Mouse (Mus musculus): ENCODE results near the gene Tcap. TPM values are rescaled to one million over a fixed set of nuclear protein-coding genes. Genes with fewer than 3 reads are reported as not detected.

The Tcap gene
- total RNA-seq, 2 experiments from 2014 or later: 3,864 to 4,194 TPM

DNA sequence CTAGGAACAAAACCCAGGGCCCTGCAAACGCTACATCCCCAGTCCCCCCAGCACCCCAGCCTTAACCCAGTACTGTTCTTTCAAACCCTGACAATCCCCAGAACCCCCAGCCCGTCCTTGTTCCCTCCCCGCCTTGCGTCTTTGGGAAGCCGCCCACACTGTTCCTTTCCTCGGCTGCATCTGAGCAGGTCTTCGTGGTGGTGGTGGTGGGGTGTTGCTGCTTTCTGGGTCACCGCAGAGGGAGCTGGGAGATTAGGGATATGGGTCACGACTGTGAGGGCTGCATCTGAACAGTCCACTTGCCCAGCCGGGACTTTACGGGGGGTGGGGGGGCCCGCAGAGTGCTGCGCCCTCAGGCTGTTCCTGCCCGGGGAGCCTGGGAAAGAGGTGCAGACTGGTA, 29.2 kb upstream of the Tcap start:
- no peak for DNase-seq (ENCODE audit: low spot score)

DNA sequence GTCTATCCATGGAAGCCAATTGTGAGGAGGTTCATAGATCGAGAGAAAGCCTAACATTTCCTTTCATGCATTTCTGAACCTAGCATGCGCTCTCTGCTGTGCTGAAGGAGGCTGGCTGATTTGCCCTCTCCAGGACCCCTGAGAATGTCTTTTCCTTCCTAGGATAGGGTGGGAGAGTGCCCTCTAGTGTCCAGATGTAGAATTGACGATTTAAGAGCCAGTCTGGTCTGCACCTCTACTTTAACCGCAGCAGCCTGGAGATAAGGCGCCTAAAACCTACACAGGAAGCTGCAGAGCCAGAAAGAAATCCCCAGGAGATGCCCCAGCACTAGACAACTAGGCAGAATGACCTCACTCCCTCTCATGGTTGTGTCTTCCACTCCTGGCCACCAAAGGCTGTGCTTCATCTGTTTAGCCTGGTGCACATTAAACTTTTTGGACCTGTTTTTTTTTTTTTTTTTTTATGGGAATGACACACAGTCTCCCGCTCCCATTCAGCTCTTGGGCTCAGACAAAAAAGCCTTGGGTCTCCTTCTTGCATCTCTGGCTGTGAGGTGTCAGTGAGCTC, 27.8 kb upstream of the Tcap start:
- DNase-seq (ENCODE audit: low spot score): no peak

DNA sequence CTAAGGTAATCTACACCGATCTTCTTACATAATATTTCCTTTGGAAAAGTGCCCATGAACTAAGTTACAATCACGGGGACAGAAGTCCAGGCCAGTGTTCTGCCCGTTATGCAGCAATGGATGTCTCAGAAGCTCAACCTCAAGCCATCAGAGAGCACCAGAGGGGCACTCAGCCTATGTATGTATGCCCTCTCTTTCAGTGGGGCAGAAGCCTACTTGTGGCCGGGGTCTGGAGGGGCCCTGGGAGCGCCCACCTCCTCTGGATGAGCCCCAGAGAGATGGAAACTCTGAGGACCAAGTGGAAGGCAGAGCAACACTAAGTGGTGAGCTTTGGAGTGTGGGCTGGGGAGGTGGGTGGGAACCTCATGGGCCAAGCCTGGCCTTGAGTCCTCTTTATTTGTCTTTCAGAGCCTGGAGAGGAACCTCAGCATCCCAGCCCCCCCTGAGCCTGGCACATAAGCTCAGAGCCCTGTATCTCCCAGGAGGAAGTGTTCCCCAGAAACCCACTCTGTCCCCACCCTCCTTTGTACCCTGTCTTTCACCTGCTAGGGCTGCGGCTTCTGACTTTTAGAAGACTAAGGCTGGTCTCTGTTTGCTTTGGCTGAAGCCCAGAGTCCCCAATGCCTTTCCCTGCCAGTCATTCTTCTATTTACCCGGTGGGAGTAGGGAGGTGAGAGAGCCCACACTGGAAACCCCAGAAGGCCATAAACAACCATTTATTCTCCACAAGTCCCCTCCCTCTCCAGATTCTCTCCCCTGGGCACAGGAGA, 26.8 kb upstream of the Tcap start:
- DNase-seq (ENCODE audit: low spot score): no peak

DNA sequence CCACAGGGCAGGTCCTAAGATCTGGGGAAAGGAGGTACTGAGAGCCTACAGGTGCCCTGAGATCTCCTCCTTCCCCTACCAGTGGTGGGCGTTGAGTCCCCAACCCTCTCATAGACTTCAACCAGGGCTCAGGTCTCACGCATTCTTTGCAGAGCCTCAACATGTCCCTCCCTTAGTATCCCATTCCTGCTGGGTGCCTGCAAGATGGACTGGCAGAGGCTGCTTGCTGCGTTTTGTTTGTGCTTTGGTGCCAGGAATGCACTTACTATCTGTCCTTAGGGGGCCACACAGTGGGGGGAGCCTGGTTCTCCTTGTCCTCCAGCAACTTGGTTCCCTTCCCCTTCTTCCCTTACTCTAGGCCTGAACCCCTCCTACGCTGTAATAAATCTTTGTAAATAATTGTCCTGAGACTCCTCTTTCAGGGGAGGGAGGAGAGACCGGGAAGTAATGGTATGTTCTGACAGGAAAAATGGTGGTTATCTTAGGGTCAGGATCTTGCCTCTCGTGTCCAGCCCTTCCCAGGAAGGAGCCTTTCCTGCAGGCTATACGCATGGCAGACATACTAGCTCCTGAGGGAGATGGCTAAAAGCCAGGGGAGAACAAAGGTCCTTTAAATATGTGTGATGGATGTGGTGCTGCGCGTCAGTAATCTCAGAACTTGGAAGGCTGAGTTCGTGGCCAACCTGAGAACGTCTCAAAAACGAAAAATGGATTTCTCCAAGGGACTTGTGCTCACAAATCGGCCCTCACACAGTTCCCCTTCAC, 26.0 kb upstream of the Tcap start:
- no peak for DNase-seq (ENCODE audit: low spot score)

DNA sequence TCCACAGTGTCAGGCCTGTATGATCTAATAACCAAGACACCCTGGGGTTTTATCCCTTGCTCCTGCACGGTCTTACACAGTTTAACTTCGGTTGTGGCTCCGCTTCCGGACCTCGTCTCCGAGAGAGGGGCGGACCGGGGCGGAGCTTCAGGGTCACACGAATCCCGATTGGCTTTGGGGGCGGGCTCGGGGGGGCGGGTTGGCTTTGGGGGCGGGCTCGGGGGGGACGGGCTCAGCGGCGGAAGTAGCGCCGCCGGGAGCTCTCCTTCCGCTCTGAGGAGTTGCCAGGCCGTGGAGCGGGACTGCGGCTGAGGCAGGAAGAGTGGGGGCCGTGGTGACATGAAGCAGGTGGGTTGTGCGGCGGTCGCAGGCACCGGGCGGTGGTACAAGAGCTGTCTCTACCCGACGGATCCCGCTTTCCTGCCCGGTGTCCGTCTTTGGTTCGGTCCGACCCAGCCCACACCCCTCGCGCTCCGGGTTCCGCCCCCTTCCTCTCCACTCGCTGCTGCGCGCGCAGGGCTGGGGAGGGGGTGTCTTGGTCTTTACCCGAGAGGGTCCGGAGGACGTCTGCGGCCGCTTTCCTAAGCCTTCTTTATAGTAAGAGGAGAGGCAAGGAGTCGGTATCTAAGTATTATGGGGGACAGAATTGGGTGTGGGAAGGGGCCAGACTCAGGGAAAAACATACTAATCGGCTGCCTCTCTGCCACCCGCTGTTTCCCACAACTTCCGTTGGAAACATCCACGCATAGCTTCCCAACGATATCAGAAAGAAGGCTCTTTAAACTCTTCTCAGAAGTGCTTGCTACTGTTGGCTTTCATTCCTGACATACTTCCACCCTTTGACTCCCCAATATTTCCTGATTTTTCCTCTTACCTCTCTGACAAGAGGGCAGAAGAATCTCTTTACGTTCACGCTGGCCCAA, 25.2 kb upstream of the Tcap start, which contains the start of gene Stard3:
Gene Stard3, plus strand, starts transcription at position 208 of the 923 bp plus-strand sequence.
- DNase-seq (ENCODE audit: low spot score): peak; percentile 91

DNA sequence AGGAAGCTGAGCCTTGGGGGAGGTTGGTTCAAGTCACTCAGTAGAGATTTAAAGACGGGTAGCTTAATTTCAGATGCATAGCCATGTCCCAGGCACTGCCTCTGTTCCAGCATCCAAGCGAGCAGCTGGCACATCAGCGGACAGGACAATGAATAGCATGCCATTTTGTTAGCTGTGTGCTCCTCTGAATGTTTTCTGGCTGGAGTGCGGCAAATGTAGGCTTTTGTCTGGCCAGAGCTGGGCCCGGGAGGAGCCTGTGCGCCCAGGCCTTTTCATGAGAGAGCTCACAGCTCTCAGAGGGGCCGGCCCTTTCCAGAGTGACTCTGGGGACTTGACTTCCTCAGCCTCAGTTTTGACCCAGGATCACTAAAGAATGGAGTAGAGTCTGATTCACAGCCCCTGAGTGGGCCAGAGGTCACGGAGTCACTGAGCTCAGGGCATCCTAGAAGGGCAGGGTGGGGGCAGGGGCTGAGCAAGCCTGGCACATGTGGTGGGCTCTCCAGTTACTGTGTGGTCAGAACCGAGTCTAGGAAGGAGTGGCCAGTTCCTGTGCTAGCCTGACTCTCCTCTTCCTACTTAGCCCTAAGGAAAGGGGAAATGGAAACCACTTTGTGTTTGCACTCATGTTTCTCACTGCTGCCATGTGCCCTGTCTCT, 22.6 kb upstream of the Tcap start:
- DNase-seq (ENCODE audit: low spot score): no peak

DNA sequence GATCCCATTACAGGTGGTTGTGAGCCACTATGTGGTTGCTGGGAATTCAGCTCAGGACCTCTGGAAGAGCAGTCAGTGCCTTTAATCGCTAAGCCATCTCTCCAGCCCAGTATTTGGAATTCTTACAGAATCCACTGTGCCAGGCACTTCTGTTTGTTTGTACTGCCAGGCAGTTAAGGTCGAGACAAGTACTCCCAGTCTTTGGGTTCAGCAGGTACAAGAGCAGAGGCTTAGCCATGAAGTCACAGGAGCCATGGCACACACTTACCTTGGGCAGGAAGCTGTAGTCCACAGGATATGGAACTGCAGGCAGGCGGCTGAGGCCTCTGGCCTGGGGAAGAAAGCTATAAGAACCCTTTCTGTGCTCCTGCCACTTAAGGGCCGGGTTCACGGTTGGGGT, 19.8 kb upstream of the Tcap start:
- DNase-seq (ENCODE audit: low spot score): no peak

DNA sequence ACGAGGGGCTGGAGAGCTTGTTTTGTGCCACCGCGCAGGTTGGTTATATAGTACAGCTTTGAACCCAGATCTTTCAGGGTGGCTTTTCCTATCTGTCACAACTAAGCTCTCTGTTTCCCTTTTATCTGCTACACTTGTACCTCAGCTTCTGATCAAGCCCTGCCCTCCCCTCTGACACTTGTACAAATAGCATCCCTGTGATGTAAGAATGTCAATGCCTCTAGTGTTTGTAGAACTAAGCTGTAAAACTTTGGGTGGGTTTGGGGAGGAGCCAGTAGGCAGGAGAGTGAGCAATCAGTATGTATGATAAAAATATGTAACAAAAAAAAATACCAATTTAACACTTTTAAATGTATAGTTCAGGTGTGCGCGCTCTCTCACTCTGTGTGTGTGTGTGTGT, 19.2 kb upstream of the Tcap start:
- DNase-seq (ENCODE audit: low spot score): no peak

DNA sequence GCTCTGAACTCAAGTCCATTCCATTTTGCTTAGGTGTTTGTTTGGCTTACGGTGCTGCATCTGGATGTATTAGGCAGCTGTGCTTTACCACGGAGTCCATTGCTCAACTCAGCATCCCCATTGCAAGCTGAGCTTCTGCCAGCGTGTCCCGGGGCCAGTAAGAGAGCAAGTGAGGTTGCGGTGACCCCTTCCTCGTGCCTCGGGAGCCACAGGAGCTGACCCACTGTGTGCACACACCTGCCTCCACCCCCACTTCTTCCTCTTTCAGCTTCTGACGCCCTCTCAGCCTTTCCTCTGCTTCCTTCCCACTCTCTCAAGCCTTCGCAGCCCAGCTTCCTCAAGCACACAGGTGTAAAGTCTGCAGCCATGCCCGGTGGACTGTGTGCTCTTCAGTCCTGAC, 17.3 kb upstream of the Tcap start:
- no peak for DNase-seq (ENCODE audit: low spot score)

DNA sequence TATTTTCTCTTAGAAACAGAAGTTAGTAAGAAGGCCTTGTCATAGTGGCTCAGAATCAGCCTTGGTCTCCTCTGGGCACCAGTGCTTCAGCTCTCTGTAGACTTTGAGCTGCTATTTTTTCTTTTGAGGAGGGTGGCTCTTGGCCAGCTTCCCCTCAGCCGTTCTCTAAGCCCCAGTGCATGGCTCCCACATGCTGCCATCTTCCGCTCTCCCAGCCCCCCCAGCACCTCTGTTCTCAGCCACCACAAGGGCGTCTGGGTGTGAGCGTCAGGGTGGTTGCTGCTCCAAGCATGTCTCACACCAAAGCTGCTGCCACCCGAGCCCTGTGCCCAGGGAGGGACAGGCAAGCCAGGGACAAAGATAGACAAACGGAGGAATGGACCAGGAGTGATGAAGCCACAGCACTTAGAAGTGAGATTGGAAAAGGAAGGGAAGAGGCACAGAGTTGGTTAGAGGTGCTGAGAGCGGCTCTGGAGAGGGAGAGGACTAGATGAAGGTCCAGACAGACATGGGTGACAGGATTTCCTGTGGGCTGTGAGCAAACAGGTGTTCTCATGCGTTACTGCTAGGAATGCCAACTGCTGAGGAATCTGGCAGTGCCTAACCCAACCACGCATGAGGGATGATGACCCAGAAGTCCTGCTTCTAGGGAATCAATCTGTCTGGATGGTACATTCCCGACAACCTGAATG, 16.3 kb upstream of the Tcap start:
- DNase-seq (ENCODE audit: low spot score): no peak

DNA sequence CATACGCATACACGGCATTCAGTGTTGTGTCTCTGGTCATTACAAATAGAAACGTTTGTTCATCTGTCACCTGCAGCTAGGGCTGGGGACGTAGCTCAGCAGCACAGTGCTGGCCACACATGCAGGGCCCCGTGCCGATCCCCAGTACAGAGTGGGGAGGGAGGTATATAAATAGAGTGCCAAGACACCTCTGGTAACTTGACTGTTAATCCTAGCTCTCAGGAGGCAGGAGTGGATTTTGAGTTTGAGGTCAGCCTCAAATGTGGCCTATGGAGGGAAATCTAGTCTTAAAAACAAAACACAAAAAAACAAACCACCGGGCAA, 15.8 kb upstream of the Tcap start:
- DNase-seq (ENCODE audit: low spot score): no peak

DNA sequence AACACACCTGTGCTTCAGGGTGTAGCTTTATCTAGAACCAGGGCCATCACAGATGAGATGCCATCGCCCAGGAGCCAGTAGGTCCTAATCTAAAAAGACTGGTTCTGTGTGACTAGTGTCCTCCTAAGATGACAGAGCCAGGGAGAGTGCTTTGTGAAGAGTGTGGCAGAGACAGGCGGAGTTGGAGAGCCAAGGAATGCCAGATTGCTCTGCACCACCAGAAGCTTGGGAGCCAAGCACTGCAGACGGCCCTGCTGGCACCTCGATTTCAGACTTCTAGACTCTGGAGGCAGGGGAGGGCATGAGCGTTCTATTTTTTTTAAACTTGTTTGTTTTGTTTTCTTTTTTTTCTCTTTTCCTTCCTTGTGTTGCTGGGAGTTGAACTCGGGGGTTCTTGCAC, 14.3 kb upstream of the Tcap start:
- no peak for DNase-seq (ENCODE audit: low spot score)

DNA sequence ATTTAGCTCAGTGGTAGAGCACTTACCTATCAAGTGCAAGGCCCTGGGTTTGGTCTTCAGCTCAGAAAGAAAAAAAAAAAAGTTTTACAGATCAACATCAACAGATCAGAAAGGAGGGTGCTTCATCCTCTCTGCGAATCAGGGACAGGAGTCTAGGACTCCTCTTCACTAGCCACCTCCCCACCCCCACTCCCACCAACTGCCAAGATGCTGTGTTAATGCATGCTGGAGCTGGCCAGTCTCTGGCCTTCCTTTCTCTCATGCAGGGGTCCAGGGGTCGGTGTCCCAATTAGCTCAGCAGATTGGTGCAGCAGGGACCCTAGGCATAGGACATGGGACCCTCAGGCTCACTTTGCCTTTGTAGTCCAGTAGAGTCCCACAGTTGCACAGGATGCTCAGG, 13.0 kb upstream of the Tcap start:
- DNase-seq (ENCODE audit: low spot score): no peak

DNA sequence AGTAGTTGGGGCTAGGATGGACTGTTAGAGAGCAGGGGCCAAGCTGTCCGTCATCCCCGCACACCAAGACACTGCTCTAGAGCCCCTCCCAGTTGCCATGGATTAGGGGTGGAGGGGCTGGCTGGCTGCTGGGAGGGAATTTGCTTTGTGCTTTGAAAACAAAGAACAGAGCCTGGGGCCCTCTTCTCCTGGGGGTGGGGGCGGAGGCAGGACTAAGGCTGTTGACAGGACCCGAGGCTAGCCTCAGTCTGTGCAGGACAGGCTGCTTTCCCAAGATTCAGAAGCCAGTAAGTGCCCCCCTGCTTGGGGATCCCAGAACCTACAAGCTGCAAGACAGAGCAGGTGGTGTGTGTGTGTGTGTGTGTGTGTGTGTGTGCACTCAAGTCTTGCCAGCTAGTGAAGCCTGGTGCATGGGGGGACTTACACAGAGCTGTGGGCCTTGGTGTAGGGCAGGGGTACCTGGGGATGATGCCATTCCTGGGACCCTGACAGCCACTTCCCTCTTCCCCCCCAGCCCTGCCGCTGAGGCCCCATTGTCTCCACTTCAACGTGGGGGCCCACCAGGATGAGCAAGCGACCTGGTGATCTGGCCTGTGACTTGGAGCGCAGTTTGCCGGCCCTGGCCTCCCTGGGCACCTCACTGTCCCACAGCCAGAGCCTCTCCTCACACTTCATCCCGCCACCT, 11.9 kb upstream of the Tcap start:
- DNase-seq (ENCODE audit: low spot score): no peak

DNA sequence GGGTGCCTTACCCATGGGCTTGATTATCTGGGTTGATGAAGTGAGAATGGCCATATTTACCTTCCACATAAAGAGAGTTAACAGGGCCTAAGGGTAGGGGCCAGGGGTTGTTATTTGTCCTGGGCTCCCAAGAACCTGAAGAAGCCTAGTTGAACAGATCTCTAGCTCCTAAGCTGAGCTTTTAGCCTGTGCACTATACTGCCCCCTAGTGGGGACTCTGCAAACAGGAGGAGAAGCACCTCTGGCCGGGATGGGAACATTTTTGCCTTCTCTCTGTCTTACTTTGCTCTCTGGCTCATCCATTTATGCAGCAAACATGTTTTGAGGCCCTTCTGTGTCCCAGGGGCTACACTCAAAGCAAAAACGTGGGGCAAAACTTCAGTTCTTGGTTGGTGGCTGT, 11.2 kb upstream of the Tcap start:
- peak; percentile 68 for DNase-seq (ENCODE audit: low spot score)

DNA sequence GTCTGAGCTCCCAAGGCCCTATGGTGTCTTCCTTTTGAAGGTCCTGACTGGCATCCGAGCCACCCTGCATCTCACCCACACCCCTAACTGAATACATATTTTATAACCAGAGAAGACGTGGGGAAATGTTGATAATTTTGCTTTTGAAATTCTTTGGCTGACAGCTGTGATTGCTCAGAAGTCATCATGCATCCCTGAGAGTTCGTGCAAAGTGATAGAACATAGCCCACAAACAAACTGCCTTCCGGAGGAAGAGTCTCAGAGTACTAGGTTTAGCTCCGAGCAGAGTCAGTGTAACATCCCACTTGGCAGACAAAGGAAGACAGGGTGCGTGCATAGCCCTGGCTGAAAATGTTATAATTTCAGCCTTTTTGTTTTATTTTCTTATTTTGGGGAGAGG, 10.4 kb upstream of the Tcap start:
- no peak for DNase-seq (ENCODE audit: low spot score)

DNA sequence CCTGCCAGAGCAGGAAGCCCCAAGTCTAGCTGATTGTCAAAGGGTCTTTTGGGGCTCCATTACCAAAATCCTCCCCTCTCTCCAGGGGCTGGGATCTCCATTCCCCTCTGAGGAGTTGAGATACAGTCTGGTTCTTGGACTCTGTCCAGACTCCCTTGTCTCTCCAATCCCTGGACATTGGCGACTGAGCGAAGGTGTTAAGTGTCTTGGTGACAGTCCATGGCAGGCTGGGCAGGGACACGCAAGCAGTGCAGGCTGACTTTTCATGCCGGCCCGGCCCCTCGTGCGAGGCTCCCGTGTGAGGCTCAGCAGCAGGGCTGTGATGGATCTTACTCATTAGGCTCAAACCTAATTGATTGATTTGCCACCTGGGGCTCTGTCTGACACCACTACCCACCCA, 9.3 kb upstream of the Tcap start:
- peak; percentile 65 for DNase-seq (ENCODE audit: low spot score)

DNA sequence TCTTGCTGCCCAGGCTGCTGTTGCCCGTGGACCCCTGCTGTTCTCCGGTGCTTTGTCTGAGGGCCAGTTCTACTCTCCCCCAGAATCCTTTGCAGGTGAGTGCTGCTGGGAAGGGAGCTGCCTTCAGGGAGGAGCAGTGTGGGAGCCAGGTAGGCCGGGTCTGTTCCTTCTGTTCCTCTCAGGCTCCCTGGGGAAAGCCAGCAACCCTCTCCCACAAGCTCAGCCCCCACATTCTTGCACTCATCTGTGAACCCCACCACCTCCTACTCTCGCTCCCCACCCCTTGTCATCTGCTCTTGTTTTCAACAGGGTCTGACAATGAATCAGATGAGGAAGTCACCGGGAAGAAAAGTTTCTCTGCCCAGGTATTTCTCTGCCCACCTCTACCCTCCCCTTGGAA, 6.9 kb upstream of the Tcap start:
- DNase-seq (ENCODE audit: low spot score): no peak

DNA sequence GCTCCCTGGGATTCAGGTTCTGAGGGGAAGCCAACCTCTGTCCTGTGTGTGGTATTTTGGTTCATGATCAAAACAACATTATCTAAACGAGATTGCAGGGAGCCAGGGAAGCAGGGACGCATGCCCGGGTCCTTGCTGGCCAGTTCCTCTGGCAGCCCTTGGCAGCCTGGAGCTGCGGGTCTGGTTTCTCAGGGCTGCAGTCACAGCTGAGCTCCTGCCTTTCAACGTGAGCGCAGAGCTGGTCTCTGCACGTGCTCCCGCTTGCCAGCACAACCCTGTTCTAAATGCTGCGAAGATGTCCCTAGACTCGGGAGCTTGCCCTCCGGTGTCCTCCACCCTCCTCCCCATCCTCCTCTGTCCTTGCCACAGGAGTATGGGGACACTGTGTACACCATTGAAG, 5.8 kb upstream of the Tcap start:
- peak; percentile 86 for DNase-seq (ENCODE audit: low spot score)

DNA sequence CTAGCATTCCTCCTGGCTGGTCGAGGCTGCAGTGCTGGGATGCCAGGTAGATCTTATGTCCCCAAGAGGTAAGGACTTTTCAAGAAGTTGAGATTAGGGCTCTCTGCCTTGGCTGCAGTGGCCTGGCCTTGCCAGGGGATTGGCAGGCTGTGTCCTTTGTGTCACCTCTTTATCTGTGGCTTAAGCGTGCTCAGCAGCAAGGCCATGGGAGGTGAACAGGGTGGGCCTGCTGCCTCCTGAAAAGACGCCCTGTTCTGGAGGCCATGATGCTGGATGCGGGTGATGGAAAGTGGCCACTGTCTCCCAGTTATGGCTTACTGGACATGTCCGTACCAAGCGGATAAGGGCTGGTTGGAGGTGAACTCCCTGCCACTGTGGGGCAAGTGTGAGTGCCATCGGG, 4.2 kb upstream of the Tcap start:
- no peak for DNase-seq (ENCODE audit: low spot score)
